Mouse (Mus musculus): ENCODE measurements around the gene Tmem107.

The Tmem107 gene

DNA sequence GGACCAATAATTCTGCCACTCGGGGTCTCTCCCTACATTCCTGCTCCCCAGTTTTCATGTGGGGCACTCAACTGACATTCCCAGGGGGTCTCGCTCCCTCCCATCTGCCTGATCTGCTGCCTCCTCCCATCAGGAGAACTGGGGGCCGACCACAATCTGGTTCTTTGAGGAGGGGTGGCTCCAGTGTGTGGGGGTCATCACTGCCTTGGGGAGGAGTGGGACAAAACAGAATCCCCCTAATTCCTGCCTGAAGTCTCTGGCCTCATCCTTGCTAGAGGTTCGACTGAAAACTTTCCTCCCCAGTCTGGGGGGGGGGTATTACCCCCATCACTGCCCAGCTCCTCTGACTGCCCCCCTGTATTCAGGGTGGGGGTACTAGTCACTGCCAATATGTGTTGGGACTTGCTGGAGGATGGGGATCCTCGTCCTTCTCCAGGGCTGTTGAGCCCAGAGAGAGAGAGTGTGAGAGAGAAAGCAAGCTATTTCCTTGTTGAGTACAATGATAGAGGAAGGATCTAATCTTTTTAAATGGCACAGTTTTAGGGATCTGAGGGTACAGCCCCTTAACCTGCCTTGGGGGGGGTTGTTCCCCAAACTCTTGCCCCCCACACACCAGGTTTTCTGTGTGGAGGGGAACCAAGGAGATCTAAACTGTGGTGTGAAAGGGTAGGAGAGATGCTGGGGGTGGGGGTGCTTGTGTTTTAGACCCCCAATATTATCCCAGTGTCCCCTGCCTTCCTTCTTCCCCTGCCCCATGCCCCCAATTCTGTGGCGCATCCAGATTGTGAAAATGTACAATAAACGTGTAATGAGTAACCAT, 21.2 kb downstream of the Tmem107 start:
- in situ Hi-C loops (cut with MboI, MseI): loop anchor here (10.0 kb wide), 1 partner anchor 573 kb away; the partner anchor contains the start of genes Cd68 and Mpdu1

DNA sequence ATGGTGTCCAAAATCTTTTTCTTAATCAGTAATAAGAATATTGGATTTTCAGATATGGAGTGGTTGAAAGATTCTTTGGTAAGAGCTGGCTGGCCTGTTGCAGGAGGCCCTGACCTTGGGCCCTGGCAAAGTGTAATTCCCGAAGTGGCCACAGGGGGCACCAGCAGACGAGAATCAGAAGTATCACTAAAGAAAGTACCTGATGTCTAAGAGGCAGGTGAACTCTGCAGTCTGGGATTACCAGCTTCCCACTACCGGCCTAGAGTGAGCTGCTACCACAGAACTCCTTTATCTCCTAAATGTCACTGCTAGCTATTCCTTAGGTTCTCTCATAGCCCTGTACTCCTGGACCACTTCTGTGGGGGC, 21.8 kb downstream of the Tmem107 start:
- in situ Hi-C loops (cut with MboI, MseI): loop anchor here (10.0 kb wide), 1 partner anchor 572 kb away; the partner anchor contains the start of genes Cd68 and Mpdu1

DNA sequence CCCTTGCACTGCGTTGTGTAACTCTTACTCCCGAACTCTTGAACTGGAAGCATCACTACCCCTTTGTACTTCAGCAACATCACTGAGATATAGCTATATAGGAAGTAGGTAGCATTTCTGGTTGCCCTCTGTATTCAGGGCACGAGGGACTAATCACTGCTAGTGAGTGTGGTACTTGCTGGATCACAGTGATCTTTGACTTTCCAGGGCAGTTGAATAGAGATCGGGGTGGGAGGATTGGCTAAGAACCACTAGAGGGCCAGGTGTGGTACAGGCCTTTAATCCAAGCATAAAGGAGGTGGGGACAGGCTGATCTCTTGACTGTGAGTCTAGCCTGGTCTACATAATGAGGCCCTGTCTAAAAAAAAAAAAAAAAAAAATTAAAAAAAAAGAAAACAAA, 22.3 kb downstream of the Tmem107 start:
- in situ Hi-C loops (cut with MboI, MseI): loop anchor here (10.0 kb wide), 1 partner anchor 572 kb away; the partner anchor contains the start of genes Cd68 and Mpdu1

GRCm38 (mm10) chr11:69093856-69094255, 23.2 kb downstream of the Tmem107 start:
- in situ Hi-C loops (cut with MboI, MseI): loop anchor here (10.0 kb wide), 1 partner anchor 571 kb away; the partner anchor contains the start of genes Cd68 and Mpdu1

DNA sequence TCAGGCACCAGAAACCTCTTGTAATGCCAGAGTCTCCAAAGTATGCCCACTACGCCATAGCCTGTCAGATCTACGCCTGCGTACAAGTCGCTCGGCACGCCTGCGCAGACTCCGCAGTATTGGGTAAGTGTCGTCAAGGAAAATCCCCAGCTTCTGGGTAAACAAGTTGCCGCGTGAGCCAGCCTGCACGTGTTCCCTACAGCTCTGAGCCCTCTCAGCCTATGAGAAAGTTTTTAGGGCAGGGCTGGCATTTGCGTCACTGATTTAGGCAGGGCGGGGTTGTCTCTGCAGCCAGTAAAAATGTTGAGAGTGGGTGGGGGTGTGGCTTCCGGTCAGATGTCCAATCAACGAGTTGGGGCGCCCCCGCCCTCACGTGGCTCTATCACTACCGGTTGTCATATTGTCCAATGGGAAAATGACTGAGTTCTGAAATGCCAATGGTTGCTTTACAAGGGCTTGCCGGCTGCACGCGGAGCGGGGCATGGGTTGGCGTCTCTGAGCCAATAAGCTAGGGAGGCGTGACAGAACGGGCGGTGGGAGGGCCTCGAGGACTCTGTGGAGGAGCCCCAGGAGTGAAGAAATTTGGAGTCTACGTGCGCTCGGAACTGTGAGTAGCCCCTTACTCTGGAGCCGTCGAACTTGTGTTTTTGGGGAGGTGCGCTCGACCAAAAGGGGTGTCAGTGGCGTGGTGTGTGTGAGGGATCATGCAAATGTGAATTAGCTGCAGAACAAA, 24.3 kb downstream of the Tmem107 start, which contains the start of gene Per1:
Gene Per1 (plus strand): TSS at position 521 of the 733 bp plus-strand sequence.
- in situ Hi-C loops (cut with MboI, MseI): loop anchor here (10.0 kb wide), 1 partner anchor 570 kb away; the partner anchor contains the start of genes Cd68 and Mpdu1

- in situ Hi-C loops (cut with MboI, MseI): loop anchor here (10.0 kb wide), 1 partner anchor 569 kb away; the partner anchor contains the start of genes Cd68 and Mpdu1
These were observed 25.1 kb downstream of the Tmem107 start for GRCm38 (mm10) chr11:69095511-69096231.

- in situ Hi-C loops (cut with MboI, MseI): loop anchor here (10.0 kb wide), 1 partner anchor 568 kb away; the partner anchor contains the start of genes Cd68 and Mpdu1
These were observed 25.9 kb downstream of the Tmem107 start for GRCm38 (mm10) chr11:69096360-69096986.

DNA sequence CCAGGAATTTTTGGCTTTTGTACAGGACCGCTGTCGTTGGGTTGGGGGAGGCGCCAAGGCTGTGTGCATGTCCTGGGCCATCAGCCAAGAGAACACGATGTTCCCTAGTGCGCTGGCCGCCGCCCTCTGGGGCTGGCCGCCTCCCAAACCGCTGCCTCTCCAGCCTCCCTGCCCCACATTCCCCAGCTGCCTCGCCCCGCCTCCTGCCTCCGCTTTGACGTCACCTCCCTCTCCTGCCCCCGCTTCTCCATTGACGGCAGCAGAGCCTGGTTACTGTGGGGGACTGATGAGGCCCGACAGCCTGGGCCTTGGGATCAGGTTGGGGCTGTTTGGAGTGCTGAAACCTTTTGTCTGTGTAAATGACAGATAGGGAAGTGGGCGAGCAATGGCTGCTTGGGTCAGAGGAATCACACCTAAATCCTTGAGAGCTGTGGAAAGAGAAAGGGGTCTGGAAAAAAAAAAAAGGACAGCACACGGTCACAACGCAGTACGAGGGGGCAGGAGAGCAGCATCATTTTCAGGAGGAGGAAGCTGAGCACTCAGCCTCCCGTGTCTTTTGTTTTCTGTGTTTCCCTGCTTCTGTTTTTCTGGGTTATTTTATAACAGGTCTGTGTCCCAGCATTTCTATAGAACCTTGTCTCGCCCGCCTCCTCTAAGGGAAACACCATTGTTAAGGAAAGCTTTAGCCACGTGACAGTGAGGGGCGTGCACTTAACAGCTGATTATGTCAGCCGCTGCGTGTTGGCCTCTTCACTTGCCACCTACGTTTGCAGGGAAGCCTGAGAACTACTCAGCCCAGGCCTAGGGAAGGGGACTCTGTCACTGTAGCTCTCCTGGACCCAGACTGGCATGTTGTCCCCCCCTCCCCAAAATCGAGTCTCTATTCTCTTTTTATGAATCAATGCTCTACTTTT, 26.6 kb downstream of the Tmem107 start:
- in situ Hi-C loops (cut with MboI, MseI): loop anchor here (10.0 kb wide), 1 partner anchor 568 kb away; the partner anchor contains the start of genes Cd68 and Mpdu1

DNA sequence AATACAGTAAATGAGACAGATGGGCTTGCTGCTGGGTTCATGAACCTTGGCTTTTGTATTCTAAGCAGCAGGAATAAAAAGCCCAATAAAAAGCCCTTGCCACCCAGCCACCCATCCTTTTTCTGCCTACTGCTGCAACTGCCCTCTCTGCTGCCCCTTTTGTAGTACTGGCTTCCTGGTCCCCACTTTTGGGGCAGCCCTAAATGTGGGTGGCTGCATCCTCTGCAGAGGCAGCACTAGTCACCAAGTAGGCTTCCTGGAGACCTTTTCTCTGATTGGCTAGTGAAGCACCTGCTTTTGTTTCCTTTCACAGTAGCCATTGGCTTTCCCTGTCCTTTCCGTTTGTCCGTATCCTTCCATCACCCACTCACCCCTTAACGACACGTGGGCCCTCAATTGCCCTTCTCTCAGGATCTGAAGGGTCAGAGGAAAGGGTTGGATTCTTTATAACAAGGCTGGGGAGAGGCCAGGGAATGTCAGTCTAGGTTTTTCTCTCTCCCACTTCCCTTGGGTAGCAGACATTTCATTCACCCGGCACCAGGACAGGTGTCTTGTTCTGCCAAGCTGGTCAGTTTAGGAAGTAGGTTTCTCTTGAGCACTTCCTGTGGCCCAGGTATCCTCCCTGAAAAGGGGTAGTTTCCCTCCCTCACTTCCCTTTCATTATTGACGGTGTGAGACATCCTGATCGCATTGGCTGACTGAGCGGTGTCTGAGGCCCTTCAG, 27.6 kb downstream of the Tmem107 start:
- in situ Hi-C loops (cut with MboI, MseI): loop anchor here (10.0 kb wide), 1 partner anchor 567 kb away; the partner anchor contains the start of genes Cd68 and Mpdu1

DNA sequence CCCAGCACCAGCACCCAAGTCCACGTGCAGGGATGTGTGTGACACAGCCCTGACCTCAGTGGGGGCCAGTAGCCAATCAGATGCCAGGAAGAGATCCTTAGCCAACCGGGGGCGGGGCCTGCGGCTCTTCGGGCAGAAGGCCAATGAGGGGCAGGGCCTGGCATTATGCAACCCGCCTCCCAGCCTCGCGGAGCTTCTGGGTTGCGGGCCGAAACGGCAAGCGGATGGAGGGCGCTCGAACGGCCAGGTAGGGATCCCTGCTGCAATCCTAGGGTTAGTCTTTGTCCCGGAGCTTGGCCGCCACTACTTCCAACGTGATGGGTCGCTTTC, 28.1 kb downstream of the Tmem107 start:
- in situ Hi-C loops (cut with MboI, MseI): loop anchor here (10.0 kb wide), 1 partner anchor 566 kb away; the partner anchor contains the start of genes Cd68 and Mpdu1

GRCm38 (mm10) chr11:69099177-69099914, 28.7 kb downstream of the Tmem107 start:
- in situ Hi-C loops (cut with MboI, MseI): loop anchor here (10.0 kb wide), 1 partner anchor 565 kb away; the partner anchor contains the start of genes Cd68 and Mpdu1

- in situ Hi-C loops (cut with MboI, MseI): loop anchor here (10.0 to 25.0 kb wide), 2 partner anchors 565 to 912 kb away; partner anchors contain the start of genes Acadvl, Cd68, Dlg4 and Dvl2
These were observed 29.3 kb downstream of the Tmem107 start for GRCm38 (mm10) chr11:69099915-69100345.

- in situ Hi-C loops (cut with MboI, MseI): loop anchor here (25.0 kb wide), 1 partner anchor 912 kb away; the partner anchor contains the start of genes Acadvl, Dlg4 and Dvl2
These were observed 30.2 kb downstream of the Tmem107 start for GRCm38 (mm10) chr11:69100639-69101360.

GRCm38 (mm10) chr11:69101604-69102402, 31.2 kb downstream of the Tmem107 start:
- in situ Hi-C loops (cut with MboI, MseI): loop anchor here (25.0 kb wide), 1 partner anchor 910 kb away; the partner anchor contains the start of genes Acadvl, Dlg4 and Dvl2

DNA sequence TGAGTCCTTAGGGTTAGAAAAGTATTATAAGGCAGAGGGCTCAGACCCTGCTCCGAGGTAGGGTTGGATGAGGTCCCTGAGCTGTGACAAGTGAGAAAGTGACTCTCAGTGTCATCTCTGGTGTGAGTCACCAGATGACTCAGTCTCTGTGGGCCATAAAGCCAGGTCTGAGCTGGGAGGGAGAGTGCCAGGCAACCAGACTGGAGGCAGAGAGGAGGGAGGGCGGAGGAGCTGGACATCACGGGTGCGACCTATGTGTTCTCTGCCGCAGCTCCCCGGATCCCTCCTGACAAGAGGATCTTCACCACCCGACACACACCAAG, 31.8 kb downstream of the Tmem107 start:
- in situ Hi-C loops (cut with MboI, MseI): loop anchor here (25.0 kb wide), 1 partner anchor 910 kb away; the partner anchor contains the start of genes Acadvl, Dlg4 and Dvl2

GRCm38 (mm10) chr11:69103121-69103520, 32.5 kb downstream of the Tmem107 start:
- in situ Hi-C loops (cut with MboI, MseI): loop anchor here (25.0 kb wide), 1 partner anchor 909 kb away; the partner anchor contains the start of genes Acadvl, Dlg4 and Dvl2

All from T-helper 2 cell (primary cell).